Mouse (Mus musculus): ENCODE data around the gene Taco1.

DNA sequence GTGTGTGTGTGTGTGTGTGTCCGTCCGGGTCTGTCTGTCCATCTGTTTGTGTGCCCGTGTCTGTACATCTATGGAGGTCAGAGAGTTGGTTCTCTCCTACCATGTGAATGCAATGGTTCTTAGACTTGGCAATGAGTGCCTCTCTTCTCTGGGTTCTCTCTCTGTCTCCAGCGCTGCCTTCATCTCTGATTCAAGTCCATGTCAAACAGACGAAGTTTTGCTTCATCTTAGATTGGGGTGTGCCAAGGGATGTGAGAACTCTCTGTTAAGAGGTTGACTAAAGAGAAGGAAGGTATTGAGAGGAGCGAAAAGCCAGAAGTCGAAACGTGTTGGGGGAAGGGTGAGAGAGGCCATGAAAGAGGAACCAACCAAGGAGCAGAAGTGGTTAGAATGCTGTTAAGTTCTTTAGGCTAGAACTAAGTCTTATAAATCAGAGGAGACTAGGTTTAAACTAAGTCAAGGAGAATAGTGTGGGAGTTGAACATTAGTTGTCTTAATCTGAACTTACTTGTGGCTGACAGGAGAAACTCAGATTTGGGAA, 40.3 kb downstream of the Taco1 start:
- TF ChIP-seq CTCF (IDR thresholded peaks at IDR 0.05; ENCODE audit: low read depth) (no peak), EP300 (optimal IDR thresholded peaks at IDR 0.05) (no peak)
